Mouse (Mus musculus) retina, adult 2 months (tissue): ENCODE data around the gene Ebf1.

Source experiments
- DNase-seq: peaks from one replicate; pipeline ENCODE4 v3.0.0-alpha.2; 2012; ENCODE audit warnings: low read depth, low spot score

Gene Ebf1

GRCm38 (mm10) chr11:44661875-44662274 lies 44.8 kb downstream of the Ebf1 start:
- DNase-seq, result no peak

GRCm38 (mm10) chr11:44663609-44664141 lies 46.6 kb downstream of the Ebf1 start:
- DNase-seq, result no peak

GRCm38 (mm10) chr11:44665156-44665682 lies 48.1 kb downstream of the Ebf1 start:
- DNase-seq, result no peak

- DNase-seq, result no peak
These were observed 48.8 kb downstream of the Ebf1 start for GRCm38 (mm10) chr11:44665741-44666531.

GRCm38 (mm10) chr11:44666741-44667140 lies 49.6 kb downstream of the Ebf1 start:
- DNase-seq, result no peak

GRCm38 (mm10) chr11:44681306-44681705 lies 64.2 kb downstream of the Ebf1 start:
- DNase-seq, result no peak

- no peak for DNase-seq
These were observed 64.9 kb downstream of the Ebf1 start for GRCm38 (mm10) chr11:44681995-44682394.

GRCm38 (mm10) chr11:44682703-44683539 lies 65.8 kb downstream of the Ebf1 start:
- no peak for DNase-seq

- DNase-seq, result no peak
These were observed 67.5 kb downstream of the Ebf1 start for GRCm38 (mm10) chr11:44684486-44685076.

GRCm38 (mm10) chr11:44685129-44685528 lies 68.0 kb downstream of the Ebf1 start:
- DNase-seq, result no peak

- no peak for DNase-seq
These were observed 68.8 kb downstream of the Ebf1 start for GRCm38 (mm10) chr11:44685911-44686361.

- DNase-seq, result no peak
These were observed 69.3 kb downstream of the Ebf1 start for GRCm38 (mm10) chr11:44686378-44686777.

- no peak for DNase-seq
These were observed 71.4 kb downstream of the Ebf1 start for GRCm38 (mm10) chr11:44688542-44688941.

- no peak for DNase-seq
These were observed 72.6 kb downstream of the Ebf1 start for GRCm38 (mm10) chr11:44689571-44690264.

GRCm38 (mm10) chr11:44690265-44690572 lies 73.1 kb downstream of the Ebf1 start:
- DNase-seq, result no peak

GRCm38 (mm10) chr11:44695416-44695815 lies 78.3 kb downstream of the Ebf1 start:
- DNase-seq, result no peak

- DNase-seq, result no peak
These were observed 79.6 kb downstream of the Ebf1 start for GRCm38 (mm10) chr11:44696539-44697201.

- no peak for DNase-seq
These were observed 83.1 kb downstream of the Ebf1 start for GRCm38 (mm10) chr11:44700181-44700580.

- DNase-seq, result no peak
These were observed 84.2 kb downstream of the Ebf1 start for GRCm38 (mm10) chr11:44701221-44701810.

GRCm38 (mm10) chr11:44701864-44702263 lies 84.7 kb downstream of the Ebf1 start:
- DNase-seq, result no peak
